Mouse (Mus musculus) bone marrow, adult 2 months (tissue): ENCODE results near the gene Mmp19. TPM values are rescaled to one million over a fixed set of nuclear protein-coding genes. Genes with fewer than 3 reads are reported as not detected.

ENCODE experiments used
- H3K27ac ChIP-seq: fragments of 200-500 bp; 2 replicates; pipeline ENCODE4 v1.5.1; 2012; ENCODE audit warnings: low read depth, mild to moderate bottlenecking, control low read depth, inconsistent platforms, low read length; ENCODE audit not compliant: control insufficient read depth, poor library complexity, insufficient read depth
- H3K4me1 ChIP-seq: fragments of 200-500 bp; 2 replicates; pipeline ENCODE4 v1.6.1; 2011; ENCODE audit warnings: low read length; ENCODE audit not compliant: control insufficient read depth, insufficient read depth
- H3K4me3 ChIP-seq: fragments of 200-500 bp; replicated peaks from 2 replicates; pipeline ENCODE3; 2011; ENCODE audit warnings: mild to moderate bottlenecking, low read depth, low read length, control low read depth; ENCODE audit not compliant: control insufficient read depth
- CTCF ChIP-seq: fragments of 200-500 bp; IDR thresholded peaks from 2 replicates; pipeline ENCODE4 v1.5.1; 2011; ENCODE audit warnings: low read length, control low read depth; ENCODE audit not compliant: control insufficient read depth, insufficient read depth
- POLR2A ChIP-seq: fragments of 200-500 bp; IDR thresholded peaks from 2 replicates; pipeline ENCODE4 v1.6.1; 2011; ENCODE audit warnings: low read depth, mild to moderate bottlenecking, control low read depth, low read length, borderline replicate concordance; ENCODE audit not compliant: control insufficient read depth
- WGBS: fragments of 180-500 bp; shearing (Covaris S2); methylation state at CpG from one replicate; pipeline ENCODE4 v1.1.7; 2018; 5-methylcytosine and 5-hydroxymethylcytosine counted together
- polyA plus RNA-seq: library from polyadenylated mRNA; stranded (reverse); fragments of >200 nt; gene quantifications from 2 replicates; pipeline ENCODE4 v1.2.4, GENCODE M21; 2011; ENCODE audit warnings: low replicate concordance; ENCODE audit not compliant: missing spikeins, insufficient read depth, insufficient read length

The Mmp19 gene
- polyA plus RNA-seq, 1 experiment: 5.1 TPM

- Histone ChIP-seq H3K27ac (no peak overlapping the region), H3K4me3 (no peak overlapping the region), H3K4me1 (no peaks in the 10 kb centered on the region; the same call in 1 of the 2 replicates)
- WGBS: 82% methylated on average over 9 of the region's 9 CpGs
- TF ChIP-seq CTCF (no peak), POLR2A (no peak)
These were observed 33.1 kb downstream of the Mmp19 start for GRCm38 (mm10) chr10:128823821-128824220.

- no peak overlapping the region for H3K27ac ChIP-seq
- no peak overlapping the region for H3K4me3 ChIP-seq
- TF ChIP-seq CTCF (no peak), POLR2A (no peak)
- no peaks in the 10 kb centered on the region for H3K4me1 ChIP-seq
These were observed 46.7 kb downstream of the Mmp19 start for GRCm38 (mm10) chr10:128837400-128837799.

- H3K4me3 ChIP-seq: no peak overlapping the region
- H3K27ac ChIP-seq: no peak overlapping the region
- no peaks in the 10 kb centered on the region for H3K4me1 ChIP-seq
- no peak for TF ChIP-seq CTCF
- TF ChIP-seq POLR2A: no peak
These were observed 48.7 kb downstream of the Mmp19 start for GRCm38 (mm10) chr10:128839434-128839833.

- H3K4me3 ChIP-seq: no peak overlapping the region
- H3K4me1 ChIP-seq: no peaks in the 10 kb centered on the region
- no peak overlapping the region for H3K27ac ChIP-seq
- TF ChIP-seq CTCF (no peak), POLR2A (no peak)
These were observed 49.9 kb downstream of the Mmp19 start for GRCm38 (mm10) chr10:128840612-128841011.

GRCm38 (mm10) chr10:128843260-128843659, 52.5 kb downstream of the Mmp19 start:
- WGBS: 95% methylated on average over 5 of the region's 5 CpGs
- H3K4me1 ChIP-seq: no peaks in the 10 kb centered on the region
- no peak overlapping the region for H3K27ac ChIP-seq
- no peak for TF ChIP-seq CTCF
- no peak for TF ChIP-seq POLR2A
- H3K4me3 ChIP-seq: no peak overlapping the region

GRCm38 (mm10) chr10:128845516-128845915, 54.8 kb downstream of the Mmp19 start:
- WGBS: 83% methylated on average over 2 of the region's 2 CpGs
- H3K4me3 ChIP-seq: no peak overlapping the region
- H3K4me1 ChIP-seq: no peaks in the 10 kb centered on the region
- TF ChIP-seq POLR2A (no peak), CTCF (peak; percentile 10; the same call in 1 of the 2 replicates)
- no peak overlapping the region for H3K27ac ChIP-seq

- Histone ChIP-seq H3K4me1 (no peaks in the 10 kb centered on the region), H3K27ac (no peak overlapping the region), H3K4me3 (no peak overlapping the region)
- TF ChIP-seq CTCF (no peak), POLR2A (no peak)
- 72% methylated on average over 4 of the region's 4 CpGs for WGBS
These were observed 56.0 kb downstream of the Mmp19 start for GRCm38 (mm10) chr10:128846664-128847063.

GRCm38 (mm10) chr10:128848426-128848825, 57.7 kb downstream of the Mmp19 start:
- 74% methylated on average over 2 of the region's 2 CpGs for WGBS
- Histone ChIP-seq H3K4me3 (no peak overlapping the region), H3K27ac (no peak overlapping the region), H3K4me1 (no peaks in the 10 kb centered on the region)
- no peak for TF ChIP-seq CTCF
- TF ChIP-seq POLR2A: no peak

- H3K27ac ChIP-seq: no peak overlapping the region
- TF ChIP-seq POLR2A: no peak
- TF ChIP-seq CTCF: no peak
- 45% methylated on average over 3 of the region's 3 CpGs for WGBS
- H3K4me3 ChIP-seq: no peak overlapping the region
- no peaks in the 10 kb centered on the region for H3K4me1 ChIP-seq
These were observed 59.6 kb downstream of the Mmp19 start for GRCm38 (mm10) chr10:128850339-128850738.

Other genes starting within 250 kb of the Mmp19 start
- 7.0 and 9.8 TPM in 2 replicates for gene Zc3h10, start 243.1 kb upstream of the Mmp19 start, polyA plus RNA-seq
- gene Rpl41, start 241.6 kb upstream of the Mmp19 start, polyA plus RNA-seq: 2,208 and 2,695 TPM in 2 replicates
- gene Pa2g4, start 224.9 kb upstream of the Mmp19 start, polyA plus RNA-seq: 80.3 and 116 TPM in 2 replicates
- 0.59 and 0.75 TPM in 2 replicates for gene Erbb3, start 201.3 kb upstream of the Mmp19 start, polyA plus RNA-seq
- gene Rps26, start 164.2 kb upstream of the Mmp19 start, polyA plus RNA-seq: 1,015 and 1,193 TPM in 2 replicates
- not detected in 2 replicates for gene Ikzf4, start 144.9 kb upstream of the Mmp19 start, polyA plus RNA-seq
- gene Suox, start 116.8 kb upstream of the Mmp19 start, polyA plus RNA-seq: 10.8 and 11.6 TPM in 2 replicates
- gene Rab5b, start 94.6 kb upstream of the Mmp19 start, polyA plus RNA-seq: 26.4 and 35.4 TPM in 2 replicates
- 1.4 TPM in 1 of 2 replicates, not detected in the other for gene Pmel, start 86.7 kb upstream of the Mmp19 start, polyA plus RNA-seq
- gene Cdk2, start 85.9 kb upstream of the Mmp19 start, polyA plus RNA-seq: 60.6 and 62.9 TPM in 2 replicates
- 19.2 and 41.7 TPM in 2 replicates for gene Dgka, start 46.1 kb upstream of the Mmp19 start, polyA plus RNA-seq
- gene Pym1, start 43.0 kb upstream of the Mmp19 start, polyA plus RNA-seq: 58.3 and 76.9 TPM in 2 replicates
- gene Dnajc14, start 13.2 kb downstream of the Mmp19 start, polyA plus RNA-seq: 12.2 and 20.7 TPM in 2 replicates
- 2.8 and 8.3 TPM in 2 replicates for gene Tmem198b, start 13.5 kb downstream of the Mmp19 start, polyA plus RNA-seq
- gene Sarnp, start 26.4 kb downstream of the Mmp19 start, polyA plus RNA-seq: 45.2 and 73.3 TPM in 2 replicates
- gene Ormdl2, start 30.7 kb downstream of the Mmp19 start, polyA plus RNA-seq: 24.9 and 25.4 TPM in 2 replicates
- 2.4 and 3.6 TPM in 2 replicates for gene Gdf11, start 100.8 kb downstream of the Mmp19 start, polyA plus RNA-seq
- gene Cd63, start 110.1 kb downstream of the Mmp19 start, polyA plus RNA-seq: 49.2 and 134 TPM in 2 replicates
- 2.6 and 6.2 TPM in 2 replicates for gene Rdh5, start 132.0 kb downstream of the Mmp19 start, polyA plus RNA-seq
- gene Bloc1s1, start 133.1 kb downstream of the Mmp19 start, polyA plus RNA-seq: 78.6 and 92.7 TPM in 2 replicates
- gene Itga7, start 142.9 kb downstream of the Mmp19 start, polyA plus RNA-seq: 1.4 and 1.9 TPM in 2 replicates
- 1.3 and 3.7 TPM in 2 replicates for gene Mettl7b, start 170.1 kb downstream of the Mmp19 start, polyA plus RNA-seq
- not detected in 2 replicates for gene Olfr9, start 198.5 kb downstream of the Mmp19 start, polyA plus RNA-seq
- gene Olfr763, start 219.9 kb downstream of the Mmp19 start, polyA plus RNA-seq: not detected in 2 replicates
- gene Olfr764-ps1, start 249.0 kb downstream of the Mmp19 start, polyA plus RNA-seq: not detected in 2 replicates